Mouse (Mus musculus) kidney, embryonic 16.5 days (tissue): Measurements from ENCODE around the gene Gucd1. TPM values are rescaled to one million over a fixed set of nuclear protein-coding genes. Genes with fewer than 3 reads are reported as not detected.
A peak's percentile ranks its signal among the peaks of the same experiment; 100 is the strongest.

Experiments used
- ATAC-seq: fragments of 200-750 bp; cut with Nextera tagmentation; 2 replicates; pipeline ENCODE4 v1.8.0; 2017; ENCODE audit warnings: moderate TSS enrichment; ENCODE audit not compliant: low FRiP score, low TSS enrichment
- H3K27ac ChIP-seq: fragments of 300-500 bp; sonication (generic); 2 replicates; pipeline ENCODE4 v1.5.1; 2014; ENCODE audit warnings: low read length
- H3K27me3 ChIP-seq: fragments of 300-500 bp; sonication (generic); 2 replicates; pipeline ENCODE4 v1.6.1; 2014; ENCODE audit warnings: low read length, control low read depth, mixed read lengths; ENCODE audit not compliant: insufficient read depth
- H3K36me3 ChIP-seq: fragments of 300-500 bp; sonication (generic); 2 replicates; pipeline ENCODE4 v1.6.1; 2014; ENCODE audit warnings: low read length, control low read depth, mixed read lengths; ENCODE audit not compliant: insufficient read depth
- H3K4me1 ChIP-seq: fragments of 300-500 bp; sonication (generic); 2 replicates; pipeline ENCODE4 v1.6.1; 2014; ENCODE audit warnings: low read length, control low read depth, mixed read lengths; ENCODE audit not compliant: insufficient read depth
- H3K4me2 ChIP-seq: fragments of 300-500 bp; sonication (generic); replicated peaks from 2 replicates; pipeline ENCODE4 v1.6.1; 2014; ENCODE audit warnings: low read depth, low read length
- H3K4me3 ChIP-seq: fragments of 300-500 bp; sonication (generic); 2 replicates; pipeline ENCODE4 v1.5.1; 2014; ENCODE audit warnings: mild to moderate bottlenecking, low read length
- H3K9ac ChIP-seq: fragments of 300-500 bp; sonication (generic); replicated peaks from 2 replicates; pipeline ENCODE4 v1.6.1; 2014; ENCODE audit warnings: low read length
- H3K9me3 ChIP-seq: fragments of 300-500 bp; sonication (generic); 2 replicates; pipeline ENCODE4 v1.6.1; 2016; ENCODE audit warnings: low read length, control low read depth
- WGBS: fragments of 180-500 bp; shearing (Covaris S2); extraction: QIAGEN DNeasy Blood & Tissue Kit; methylation state at CpG from one replicate; pipeline ENCODE4 v1.1.7; 2014; 5-methylcytosine and 5-hydroxymethylcytosine counted together
- polyA plus RNA-seq: library from polyadenylated mRNA; unstranded; fragments of >200 nt; fragmentation: Nextera tagmentation; extraction: Ambion mirVana; gene quantifications from 2 replicates; pipeline ENCODE4 v1.2.1, GENCODE M21; 2015

The Gucd1 gene
- polyA plus RNA-seq, 1 experiment from 2014 or later, result 53.4 TPM

DNA sequence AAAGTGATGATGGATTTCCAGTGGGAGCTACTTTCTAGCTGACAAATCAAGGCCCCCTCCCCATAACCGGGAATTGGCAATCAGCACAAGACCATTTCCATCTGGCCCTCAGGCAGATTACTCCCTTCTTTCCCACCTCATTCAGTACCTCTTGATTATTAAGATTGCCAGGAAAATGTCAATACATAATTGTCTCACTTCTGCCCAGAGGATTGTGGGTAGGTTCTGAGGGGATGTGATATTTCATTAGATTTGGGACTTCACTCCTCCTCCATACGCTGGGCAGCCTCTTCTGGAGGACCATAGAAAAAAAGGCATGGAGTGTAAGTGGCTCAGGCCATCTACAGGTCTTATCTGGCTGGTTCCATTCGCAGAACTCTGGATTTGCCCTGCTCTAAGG, 185.5 kb downstream of the Gucd1 start:
- Histone ChIP-seq H3K9me3 (no peaks in the 10 kb centered on the region), H3K4me2 (no peak overlapping the region), H3K27ac (no peak overlapping the region), H3K4me1 (peaks cover 12% of the 10 kb centered on the region; the same call in 1 of the 2 replicates), H3K9ac (no peak overlapping the region), H3K4me3 (no peak overlapping the region), H3K36me3 (no peaks in the 10 kb centered on the region), H3K27me3 (no peaks in the 10 kb centered on the region)
- ATAC-seq, result no peak
- 77% methylated on average over 3 of the region's 3 CpGs for WGBS

GRCm38 (mm10) chr10:75328201-75328704, 189.5 kb downstream of the Gucd1 start:
- no peak for ATAC-seq
- H3K4me2 ChIP-seq, result no peak overlapping the region
- H3K9ac ChIP-seq, result no peak overlapping the region
- WGBS, result 34% methylated on average over 4 of the region's 4 CpGs
- H3K4me3 ChIP-seq, result no peak overlapping the region
- H3K4me1 ChIP-seq, result 0 out of 2 replicates have a peak, but pooled peaks cover 5% of the 10 kb centered on the region
- H3K36me3 ChIP-seq, result no peaks in the 10 kb centered on the region
- H3K9me3 ChIP-seq, result no peaks in the 10 kb centered on the region
- no peaks in the 10 kb centered on the region for H3K27me3 ChIP-seq
- H3K27ac ChIP-seq, result no peak overlapping the region

GRCm38 (mm10) chr10:75327081-75327480, 190.7 kb downstream of the Gucd1 start:
- Histone ChIP-seq H3K36me3 (no peaks in the 10 kb centered on the region), H3K4me2 (no peak overlapping the region), H3K9me3 (no peaks in the 10 kb centered on the region), H3K4me3 (no peak overlapping the region), H3K27ac (no peak overlapping the region), H3K4me1 (peaks cover 8% of the 10 kb centered on the region; the same call in 1 of the 2 replicates), H3K9ac (no peak overlapping the region), H3K27me3 (no peaks in the 10 kb centered on the region)
- no peak for ATAC-seq
- WGBS, result 55% methylated on average over 11 of the region's 11 CpGs

DNA sequence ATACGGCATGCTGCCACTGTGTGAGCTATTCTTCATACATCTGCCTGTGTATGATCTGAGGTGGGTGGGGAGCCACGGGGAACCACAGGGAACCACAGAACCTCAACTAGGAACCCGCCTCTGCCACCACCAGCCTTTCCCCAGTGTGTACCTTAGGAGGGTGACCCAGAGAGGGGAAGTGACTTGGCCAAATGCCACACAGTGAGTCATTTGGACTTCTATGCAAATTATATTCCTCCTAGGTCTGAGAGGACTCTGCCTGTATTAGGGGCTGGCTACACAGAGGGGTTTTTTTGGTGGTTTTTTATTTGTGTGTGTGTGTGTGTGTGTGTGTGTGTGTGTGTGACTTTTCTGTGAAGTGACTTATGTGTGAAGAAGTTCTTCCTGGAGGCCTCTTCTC, 191.2 kb downstream of the Gucd1 start:
- peaks cover 8% of the 10 kb centered on the region; the same call in 1 of the 2 replicates for H3K4me1 ChIP-seq
- H3K4me3 ChIP-seq, result no peak overlapping the region
- no peak overlapping the region for H3K27ac ChIP-seq
- 77% methylated on average over 3 of the region's 3 CpGs for WGBS
- H3K27me3 ChIP-seq, result no peaks in the 10 kb centered on the region
- ATAC-seq, result no peak
- no peak overlapping the region for H3K9ac ChIP-seq
- no peak overlapping the region for H3K4me2 ChIP-seq
- no peaks in the 10 kb centered on the region for H3K36me3 ChIP-seq
- no peaks in the 10 kb centered on the region for H3K9me3 ChIP-seq

DNA sequence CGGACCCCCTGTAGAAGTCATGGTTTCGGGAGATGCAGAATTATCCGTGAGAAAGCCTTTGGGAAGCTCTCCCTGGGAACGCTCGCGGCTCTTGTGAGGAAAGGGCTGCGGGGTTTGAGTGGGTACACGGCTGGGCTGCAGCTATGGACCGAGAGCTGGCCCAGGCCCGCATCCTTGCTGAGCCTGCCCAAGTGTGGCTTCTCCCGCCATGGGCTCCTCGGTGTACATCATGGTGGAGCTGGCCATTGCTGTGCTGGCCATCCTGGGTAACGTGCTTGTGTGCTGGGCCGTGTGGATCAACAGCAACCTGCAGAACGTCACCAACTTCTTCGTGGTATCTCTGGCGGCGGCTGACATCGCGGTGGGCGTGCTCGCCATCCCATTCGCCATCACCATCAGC, 192.0 kb downstream of the Gucd1 start:
- 94% methylated on average over 23 of the region's 23 CpGs for WGBS
- H3K9ac ChIP-seq, result no peak overlapping the region
- ATAC-seq, result no peak
- no peak overlapping the region for H3K4me3 ChIP-seq
- no peaks in the 10 kb centered on the region for H3K9me3 ChIP-seq
- no peak overlapping the region for H3K27ac ChIP-seq
- H3K27me3 ChIP-seq, result no peaks in the 10 kb centered on the region
- no peak overlapping the region for H3K4me2 ChIP-seq
- H3K36me3 ChIP-seq, result no peaks in the 10 kb centered on the region
- H3K4me1 ChIP-seq, result peaks cover 8% of the 10 kb centered on the region; the same call in 1 of the 2 replicates

GRCm38 (mm10) chr10:75324391-75324790, 193.4 kb downstream of the Gucd1 start:
- WGBS, result 79% methylated on average over 10 of the region's 10 CpGs
- Histone ChIP-seq H3K36me3 (no peaks in the 10 kb centered on the region), H3K4me2 (no peak overlapping the region), H3K27me3 (no peaks in the 10 kb centered on the region), H3K9ac (no peak overlapping the region), H3K4me3 (no peak overlapping the region), H3K9me3 (no peaks in the 10 kb centered on the region), H3K4me1 (peaks cover 8% of the 10 kb centered on the region; the same call in 1 of the 2 replicates), H3K27ac (no peak overlapping the region)
- ATAC-seq, result no peak

DNA sequence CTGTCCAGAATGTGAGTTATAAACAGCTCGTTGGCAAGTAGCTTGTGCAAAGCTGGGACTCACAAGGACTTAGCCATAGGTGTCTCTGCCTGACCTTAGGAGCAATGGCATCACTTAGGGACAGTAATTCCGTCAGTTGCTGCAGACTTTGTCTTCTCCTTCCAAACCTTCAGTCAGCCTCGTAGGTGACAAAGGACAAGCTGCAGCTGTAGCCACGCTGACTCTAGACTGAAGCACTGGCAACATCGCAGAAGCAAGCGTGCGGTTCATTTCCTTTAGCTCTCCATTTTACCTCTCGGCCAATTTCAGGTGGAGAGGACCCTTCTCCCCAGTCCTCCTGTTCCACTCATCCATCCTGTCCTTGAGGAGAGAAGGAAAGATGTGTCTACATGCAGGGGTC, 193.8 kb downstream of the Gucd1 start:
- Histone ChIP-seq H3K9me3 (no peaks in the 10 kb centered on the region), H3K27ac (no peak overlapping the region), H3K4me1 (peaks cover 8% of the 10 kb centered on the region; the same call in 1 of the 2 replicates), H3K36me3 (no peaks in the 10 kb centered on the region), H3K4me2 (no peak overlapping the region), H3K9ac (no peak overlapping the region), H3K4me3 (no peak overlapping the region), H3K27me3 (no peaks in the 10 kb centered on the region)
- 81% methylated on average over 8 of the region's 8 CpGs for WGBS
- ATAC-seq, result no peak

- Histone ChIP-seq H3K9me3 (no peaks in the 10 kb centered on the region), H3K27me3 (peaks cover 6% of the 10 kb centered on the region; the same call in 1 of the 2 replicates), H3K4me2 (no peak overlapping the region), H3K4me1 (peaks cover 8% of the 10 kb centered on the region; the same call in 1 of the 2 replicates), H3K36me3 (no peaks in the 10 kb centered on the region), H3K27ac (no peak overlapping the region), H3K4me3 (no peak overlapping the region), H3K9ac (no peak overlapping the region)
- 55% methylated on average over 6 of the region's 6 CpGs for WGBS
- no peak for ATAC-seq
Observed at GRCm38 (mm10) chr10:75322966-75323365, 194.8 kb downstream of the Gucd1 start.

DNA sequence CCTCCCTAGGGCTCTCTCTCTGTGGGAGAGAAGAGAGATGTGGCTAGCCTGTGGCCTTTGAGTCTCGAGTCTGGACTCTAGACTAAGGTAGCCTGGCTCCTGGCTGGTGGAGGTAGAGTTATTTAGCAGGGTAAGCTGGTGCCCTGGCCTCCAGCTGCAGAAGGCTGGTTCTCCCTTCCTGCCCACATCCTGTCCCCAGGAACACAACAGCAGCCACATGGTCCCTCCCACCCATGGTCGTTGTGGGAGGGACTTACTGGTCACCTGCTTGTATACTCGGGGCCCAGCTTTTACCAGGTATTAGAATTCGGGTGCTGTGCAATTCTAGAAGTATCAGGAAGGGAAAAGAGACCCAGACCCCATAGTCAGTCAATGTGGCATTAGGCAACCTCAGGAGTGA, 197.5 kb downstream of the Gucd1 start:
- Histone ChIP-seq H3K27me3 (peaks cover 14% of the 10 kb centered on the region), H3K9me3 (no peaks in the 10 kb centered on the region), H3K4me2 (no peak overlapping the region), H3K4me1 (peaks cover 19% of the 10 kb centered on the region; the same call in 1 of the 2 replicates), H3K4me3 (no peak overlapping the region), H3K27ac (no peak overlapping the region), H3K9ac (no peak overlapping the region), H3K36me3 (no peaks in the 10 kb centered on the region)
- 35% methylated on average over 4 of the region's 4 CpGs for WGBS
- ATAC-seq, result no peak

DNA sequence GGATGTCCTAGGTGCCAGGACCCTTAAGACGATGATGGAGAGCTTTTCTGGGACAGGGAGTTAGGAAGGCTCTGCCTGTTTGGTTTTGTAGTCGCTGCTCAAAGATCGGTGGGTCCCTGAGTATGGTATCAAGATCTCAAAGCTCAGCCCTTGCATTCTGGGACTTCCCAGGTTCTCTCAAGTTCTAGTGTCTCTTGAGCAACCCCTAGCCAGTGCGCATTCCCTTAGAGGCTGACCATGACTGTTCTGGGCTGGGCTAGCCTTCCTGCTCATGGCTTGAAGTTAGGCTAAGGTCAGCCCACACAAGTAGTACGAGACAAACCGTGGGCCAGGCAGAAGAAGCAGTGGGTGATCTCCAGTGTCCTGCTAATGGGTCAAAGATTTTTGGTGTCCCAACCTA, 199.6 kb downstream of the Gucd1 start:
- peak overlapping the region; percentile 72; the same call in 1 of the 2 replicates for H3K9ac ChIP-seq
- H3K4me2 ChIP-seq, result peak overlapping the region; percentile 75
- no peaks in the 10 kb centered on the region for H3K36me3 ChIP-seq
- ATAC-seq, result no peak
- no peak overlapping the region for H3K27ac ChIP-seq
- H3K4me3 ChIP-seq, result peak overlapping the region; percentile 60
- 81% methylated on average over 6 of the region's 6 CpGs for WGBS
- H3K27me3 ChIP-seq, result peaks cover 14% of the 10 kb centered on the region
- no peaks in the 10 kb centered on the region for H3K9me3 ChIP-seq
- H3K4me1 ChIP-seq, result peaks cover 34% of the 10 kb centered on the region
